Mouse (Mus musculus): ENCODE measurements at regions not wholly inside any gene's neighbourhood (a gene's known extent, or its start where the extent isn't known, plus 50 kb on each side); places are given as distances from the start of the nearest gene placed in this dataset.
A peak's percentile ranks its signal among the peaks of the same experiment; 100 is the strongest.

- Histone ChIP-seq H3K9me3 (replicated peaks) (no peaks in the 10 kb centered on the region), H3K27ac (no peak overlapping the region), H3K27me3 (no peaks in the 10 kb centered on the region), H3K4me2 (no peak overlapping the region), H3K4me1 (no peaks in the 10 kb centered on the region), H3K4me3 (no peak overlapping the region), H3K36me3 (ENCODE audit: poor library complexity, severe bottlenecking) (no peaks in the 10 kb centered on the region), H3K9ac (no peak overlapping the region)
- ATAC-seq = no peak
- 95% methylated on average over 3 of the region's 3 CpGs for whole genome bisulfite sequencing
These were observed 336.2 kb downstream of the Mycn start for GRCm38 (mm10) chr12:12605495-12605894.

- Histone ChIP-seq H3K27ac (no peak overlapping the region), H3K4me1 (no peaks in the 10 kb centered on the region), H3K4me2 (no peak overlapping the region), H3K4me3 (no peak overlapping the region), H3K27me3 (no peaks in the 10 kb centered on the region), H3K36me3 (ENCODE audit: poor library complexity, severe bottlenecking) (no peaks in the 10 kb centered on the region), H3K9me3 (replicated peaks) (no peaks in the 10 kb centered on the region), H3K9ac (no peak overlapping the region)
- 59% methylated on average over 2 of the region's 2 CpGs for WGBS
- ATAC-seq = no peak
These were observed 339.4 kb downstream of the Fam49a start for GRCm38 (mm10) chr12:12601362-12601761.

- WGBS = 87% methylated on average over 3 of the region's 3 CpGs
- Histone ChIP-seq H3K27ac (no peak overlapping the region), H3K4me1 (peaks cover 11% of the 10 kb centered on the region), H3K4me3 (no peak overlapping the region), H3K36me3 (ENCODE audit: poor library complexity, severe bottlenecking) (no peaks in the 10 kb centered on the region), H3K27me3 (no peaks in the 10 kb centered on the region), H3K9ac (no peak overlapping the region), H3K9me3 (replicated peaks) (no peaks in the 10 kb centered on the region), H3K4me2 (no peak overlapping the region)
- no peak for ATAC-seq
These were observed 333.5 kb downstream of the Fam49a start for GRCm38 (mm10) chr12:12595399-12595798.

- H3K36me3 ChIP-seq (ENCODE audit: poor library complexity, severe bottlenecking) = no peaks in the 10 kb centered on the region
- no peak overlapping the region for H3K9ac ChIP-seq
- no peak for ATAC-seq
- H3K9me3 ChIP-seq (replicated peaks) = no peaks in the 10 kb centered on the region
- WGBS = 95% methylated on average over 3 of the region's 3 CpGs
- H3K4me3 ChIP-seq = no peak overlapping the region
- no peaks in the 10 kb centered on the region for H3K27me3 ChIP-seq
- H3K4me2 ChIP-seq = no peak overlapping the region
- no peak overlapping the region for H3K27ac ChIP-seq
- H3K4me1 ChIP-seq = peaks cover 13% of the 10 kb centered on the region
These were observed 332.6 kb downstream of the Fam49a start for GRCm38 (mm10) chr12:12594567-12594966.

GRCm38 (mm10) chr12:12593343-12593742 lies 331.4 kb downstream of the Fam49a start:
- no peaks in the 10 kb centered on the region for H3K36me3 ChIP-seq (ENCODE audit: poor library complexity, severe bottlenecking)
- WGBS = 95% methylated on average over 2 of the region's 2 CpGs
- no peak overlapping the region for H3K27ac ChIP-seq
- ATAC-seq = no peak
- H3K4me2 ChIP-seq = no peak overlapping the region
- H3K27me3 ChIP-seq = no peaks in the 10 kb centered on the region
- no peaks in the 10 kb centered on the region for H3K9me3 ChIP-seq (replicated peaks)
- peaks cover 13% of the 10 kb centered on the region for H3K4me1 ChIP-seq
- no peak overlapping the region for H3K9ac ChIP-seq
- H3K4me3 ChIP-seq = no peak overlapping the region

- H3K4me2 ChIP-seq = peak overlapping the region; percentile 15; the same call in 1 of the 2 replicates
- H3K9ac ChIP-seq = no peak overlapping the region
- ATAC-seq = peak; percentile 95
- no peaks in the 10 kb centered on the region for H3K9me3 ChIP-seq (replicated peaks)
- H3K27me3 ChIP-seq = no peaks in the 10 kb centered on the region
- no peaks in the 10 kb centered on the region for H3K36me3 ChIP-seq (ENCODE audit: poor library complexity, severe bottlenecking)
- peak overlapping the region; percentile 76 for H3K27ac ChIP-seq
- no peak overlapping the region for H3K4me3 ChIP-seq
- 31% methylated on average over 8 of the region's 8 CpGs for WGBS
- H3K4me1 ChIP-seq = peaks cover 13% of the 10 kb centered on the region
These were observed 328.9 kb downstream of the Fam49a start for GRCm38 (mm10) chr12:12590753-12591291.

GRCm38 (mm10) chr12:12588771-12589370 lies 326.9 kb downstream of the Fam49a start:
- no peaks in the 10 kb centered on the region for H3K9me3 ChIP-seq (replicated peaks)
- no peaks in the 10 kb centered on the region for H3K27me3 ChIP-seq
- peaks cover 16% of the 10 kb centered on the region for H3K4me1 ChIP-seq
- 89% methylated on average over 5 of the region's 5 CpGs for WGBS
- H3K4me2 ChIP-seq = no peak overlapping the region
- H3K9ac ChIP-seq = no peak overlapping the region
- no peaks in the 10 kb centered on the region for H3K36me3 ChIP-seq (ENCODE audit: poor library complexity, severe bottlenecking)
- no peak overlapping the region for H3K4me3 ChIP-seq
- H3K27ac ChIP-seq = no peak overlapping the region
- no peak for ATAC-seq

- Histone ChIP-seq H3K4me3 (no peak overlapping the region), H3K4me1 (peaks cover 24% of the 10 kb centered on the region), H3K9ac (no peak overlapping the region), H3K36me3 (ENCODE audit: poor library complexity, severe bottlenecking) (no peaks in the 10 kb centered on the region), H3K27ac (no peak overlapping the region), H3K27me3 (no peaks in the 10 kb centered on the region), H3K9me3 (replicated peaks) (no peaks in the 10 kb centered on the region), H3K4me2 (no peak overlapping the region)
- no peak for ATAC-seq
- 91% methylated on average over 6 of the region's 6 CpGs for WGBS
These were observed 324.5 kb downstream of the Fam49a start for GRCm38 (mm10) chr12:12586436-12586835.

GRCm38 (mm10) chr12:12581271-12582186 lies 319.6 kb downstream of the Fam49a start:
- H3K27ac ChIP-seq = peak overlapping the region; percentile 77
- no peaks in the 10 kb centered on the region for H3K36me3 ChIP-seq (ENCODE audit: poor library complexity, severe bottlenecking)
- WGBS = 2% methylated on average over 19 of the region's 19 CpGs

GRCm38 (mm10) chr12:12580763-12581178 lies 318.8 kb downstream of the Fam49a start:
- Histone ChIP-seq H3K9ac (no peak overlapping the region), H3K9me3 (replicated peaks) (no peaks in the 10 kb centered on the region), H3K4me2 (peak overlapping the region; percentile 40; the same call in 1 of the 2 replicates), H3K4me1 (peaks cover 58% of the 10 kb centered on the region), H3K36me3 (ENCODE audit: poor library complexity, severe bottlenecking) (no peaks in the 10 kb centered on the region), H3K27me3 (no peaks in the 10 kb centered on the region), H3K27ac (peak overlapping the region; percentile 57), H3K4me3 (no peak overlapping the region)
- 2% methylated on average over 8 of the region's 8 CpGs for WGBS
- ATAC-seq = peak; percentile 10; the same call in 1 of the 2 replicates

More at GRCm38 (mm10) chr12:12581271-12582186, 319.6 kb downstream of the Fam49a start:
- Histone ChIP-seq H3K27me3 (no peaks in the 10 kb centered on the region), H3K4me1 (peaks cover 58% of the 10 kb centered on the region), H3K4me3 (no peak overlapping the region), H3K9me3 (replicated peaks) (no peaks in the 10 kb centered on the region), H3K9ac (0 out of 2 replicates have a peak overlapping the region, but pooled peaks have one; percentile 17), H3K4me2 (peak overlapping the region; percentile 40)
- ATAC-seq = peak; percentile 88

GRCm38 (mm10) chr12:12578278-12578677 lies 316.3 kb downstream of the Fam49a start:
- H3K4me2 ChIP-seq = peak overlapping the region; percentile 39
- peaks cover 55% of the 10 kb centered on the region for H3K4me1 ChIP-seq
- no peak overlapping the region for H3K4me3 ChIP-seq
- H3K27ac ChIP-seq = peak overlapping the region; percentile 10
- ATAC-seq = peak; percentile 39; the same call in 1 of the 2 replicates
- no peaks in the 10 kb centered on the region for H3K27me3 ChIP-seq
- H3K9ac ChIP-seq = no peak overlapping the region
- H3K36me3 ChIP-seq (ENCODE audit: poor library complexity, severe bottlenecking) = no peaks in the 10 kb centered on the region
- no peaks in the 10 kb centered on the region for H3K9me3 ChIP-seq (replicated peaks)
- 30% methylated on average over 7 of the region's 7 CpGs for WGBS

Measured in forebrain, embryonic 13.5 days (tissue).